Mouse (Mus musculus) limb, embryonic 10.5 days (tissue): ENCODE data around the gene Pde1b. TPM values are rescaled to one million over a fixed set of nuclear protein-coding genes. Genes with fewer than 3 reads are reported as not detected.

ENCODE experiments used
- DNase-seq: peaks from one replicate; pipeline ENCODE4 v3.0.0-alpha.2; 2017; ENCODE audit warnings: low spot score
- H3K27ac ChIP-seq: fragments of 300-500 bp; sonication (generic); 2 replicates; pipeline ENCODE4 v1.5.1; 2016; ENCODE audit warnings: mild to moderate bottlenecking
- H3K27me3 ChIP-seq: fragments of 300-500 bp; sonication (generic); 2 replicates; pipeline ENCODE4 v1.6.1; 2016; ENCODE audit warnings: low read depth, mild to moderate bottlenecking; ENCODE audit not compliant: poor library complexity, severe bottlenecking
- H3K36me3 ChIP-seq: fragments of 300-500 bp; sonication (generic); 2 replicates; pipeline ENCODE4 v1.6.1; 2016; ENCODE audit warnings: mild to moderate bottlenecking, moderate library complexity
- H3K4me1 ChIP-seq: fragments of 300-500 bp; sonication (generic); 2 replicates; pipeline ENCODE4 v1.6.1; 2016
- H3K4me3 ChIP-seq: fragments of 300-500 bp; sonication (generic); 2 replicates; pipeline ENCODE4 v1.5.1; 2016; ENCODE audit warnings: mild to moderate bottlenecking, moderate library complexity
- H3K9me3 ChIP-seq: fragments of 300-500 bp; sonication (generic); replicated peaks from 2 replicates; pipeline ENCODE4 v1.6.1; 2016; ENCODE audit warnings: mild to moderate bottlenecking
- WGBS: fragments of 180-500 bp; shearing (Covaris S2); methylation state at CpG from one replicate; pipeline ENCODE4 v1.1.7; 2016; 5-methylcytosine and 5-hydroxymethylcytosine counted together
- polyA plus RNA-seq: library from polyadenylated mRNA; unstranded; fragments of >200 nt; fragmentation: Nextera tagmentation; extraction: Ambion mirVana; gene quantifications from 2 replicates; pipeline ENCODE4 v1.2.1, GENCODE M21; 2016

Pde1b gene
- polyA plus RNA-seq, 1 experiment from 2014 or later: 2.9 TPM

GRCm38 (mm10) chr15:103485106-103485505, 17.7 kb upstream of the Pde1b start:
- no peak for DNase-seq
- 69% methylated on average over 3 of the region's 3 CpGs for WGBS
- H3K9me3 ChIP-seq: no peaks in the 10 kb centered on the region
- no peaks in the 10 kb centered on the region for H3K36me3 ChIP-seq
- no peak overlapping the region for H3K27ac ChIP-seq
- no peak overlapping the region for H3K4me3 ChIP-seq
- H3K27me3 ChIP-seq: peaks cover 6% of the 10 kb centered on the region; the same call in 1 of the 2 replicates
- H3K4me1 ChIP-seq: peaks cover 13% of the 10 kb centered on the region; the same call in 1 of the 2 replicates

GRCm38 (mm10) chr15:103486658-103487057, 16.2 kb upstream of the Pde1b start:
- H3K9me3 ChIP-seq: no peaks in the 10 kb centered on the region
- peaks cover 13% of the 10 kb centered on the region; the same call in 1 of the 2 replicates for H3K4me1 ChIP-seq
- peaks cover 6% of the 10 kb centered on the region; the same call in 1 of the 2 replicates for H3K27me3 ChIP-seq
- H3K36me3 ChIP-seq: no peaks in the 10 kb centered on the region
- H3K4me3 ChIP-seq: no peak overlapping the region
- no peak overlapping the region for H3K27ac ChIP-seq
- 55% methylated on average over 1 of the region's 1 CpGs for WGBS
- DNase-seq: no peak

- no peaks in the 10 kb centered on the region for H3K9me3 ChIP-seq
These were observed 14.5 kb upstream of the Pde1b start for GRCm38 (mm10) chr15:103488336-103488735.

GRCm38 (mm10) chr15:103496204-103497140, 6.4 kb upstream of the Pde1b start:
- no peak for DNase-seq
- Histone ChIP-seq H3K27ac (no peak overlapping the region), H3K27me3 (peaks cover 20% of the 10 kb centered on the region), H3K4me3 (no peak overlapping the region), H3K4me1 (peaks cover 16% of the 10 kb centered on the region), H3K9me3 (no peaks in the 10 kb centered on the region), H3K36me3 (no peaks in the 10 kb centered on the region)
- WGBS: 65% methylated on average over 10 of the region's 10 CpGs

More at GRCm38 (mm10) chr15:103488336-103488735, 14.5 kb upstream of the Pde1b start:
- no peaks in the 10 kb centered on the region for H3K36me3 ChIP-seq
- no peak overlapping the region for H3K27ac ChIP-seq
- H3K27me3 ChIP-seq: peaks cover 2% of the 10 kb centered on the region; the same call in 1 of the 2 replicates
- no peak for DNase-seq
- H3K4me1 ChIP-seq: peaks cover 13% of the 10 kb centered on the region; the same call in 1 of the 2 replicates
- 74% methylated on average over 4 of the region's 4 CpGs for WGBS
- no peak overlapping the region for H3K4me3 ChIP-seq

GRCm38 (mm10) chr15:103498157-103498556, 4.7 kb upstream of the Pde1b start:
- Histone ChIP-seq H3K36me3 (no peaks in the 10 kb centered on the region), H3K27me3 (peaks cover 32% of the 10 kb centered on the region), H3K4me1 (peaks cover 28% of the 10 kb centered on the region), H3K9me3 (no peaks in the 10 kb centered on the region), H3K4me3 (no peak overlapping the region), H3K27ac (no peak overlapping the region)
- 18% methylated on average over 3 of the region's 3 CpGs for WGBS
- no peak for DNase-seq

- no peak overlapping the region for H3K4me3 ChIP-seq
- no peaks in the 10 kb centered on the region for H3K36me3 ChIP-seq
- peaks cover 35% of the 10 kb centered on the region for H3K4me1 ChIP-seq
- no peak overlapping the region for H3K27ac ChIP-seq
- DNase-seq: no peak
- no peaks in the 10 kb centered on the region for H3K9me3 ChIP-seq
- H3K27me3 ChIP-seq: peaks cover 57% of the 10 kb centered on the region
- WGBS: 43% methylated on average over 1 of the region's 1 CpGs
These were observed 2.1 kb upstream of the Pde1b start for GRCm38 (mm10) chr15:103500723-103501122.

- H3K4me1 ChIP-seq: peaks cover 35% of the 10 kb centered on the region
- H3K9me3 ChIP-seq: no peaks in the 10 kb centered on the region
- DNase-seq: no peak
- H3K27me3 ChIP-seq: peaks cover 62% of the 10 kb centered on the region
- WGBS: 83% methylated on average over 2 of the region's 2 CpGs
- no peaks in the 10 kb centered on the region for H3K36me3 ChIP-seq
- no peak overlapping the region for H3K27ac ChIP-seq
- no peak overlapping the region for H3K4me3 ChIP-seq
These were observed 1.6 kb upstream of the Pde1b start for GRCm38 (mm10) chr15:103501186-103501585.

- DNase-seq: no peak
- H3K9me3 ChIP-seq: no peaks in the 10 kb centered on the region
- H3K4me3 ChIP-seq: peak overlapping the region; percentile 74
- H3K36me3 ChIP-seq: no peaks in the 10 kb centered on the region
- H3K27ac ChIP-seq: peak overlapping the region; percentile 79
- H3K27me3 ChIP-seq: peaks cover 79% of the 10 kb centered on the region
- 0% methylated on average over 14 of the region's 15 CpGs for WGBS
- H3K4me1 ChIP-seq: peaks cover 22% of the 10 kb centered on the region
These were observed 392 bp downstream of the Pde1b start for GRCm38 (mm10) chr15:103503251-103503600.

- Histone ChIP-seq H3K27ac (no peak overlapping the region), H3K4me1 (peaks cover 18% of the 10 kb centered on the region), H3K4me3 (peak overlapping the region; percentile 74), H3K9me3 (no peaks in the 10 kb centered on the region), H3K36me3 (no peaks in the 10 kb centered on the region), H3K27me3 (peaks cover 82% of the 10 kb centered on the region)
- WGBS: 43% methylated on average over 12 of the region's 12 CpGs
- peak; percentile 40 for DNase-seq
These were observed 826 bp downstream of the Pde1b start for GRCm38 (mm10) chr15:103503660-103504059.

- Histone ChIP-seq H3K4me1 (peaks cover 11% of the 10 kb centered on the region), H3K27ac (no peak overlapping the region), H3K4me3 (no peak overlapping the region), H3K9me3 (no peaks in the 10 kb centered on the region), H3K27me3 (peaks cover 52% of the 10 kb centered on the region), H3K36me3 (no peaks in the 10 kb centered on the region)
- DNase-seq: no peak
- WGBS: 76% methylated on average over 3 of the region's 3 CpGs
These were observed 6.5 kb downstream of the Pde1b start for GRCm38 (mm10) chr15:103509317-103509716.

GRCm38 (mm10) chr15:103511652-103512051, 8.8 kb downstream of the Pde1b start:
- Histone ChIP-seq H3K4me3 (no peak overlapping the region), H3K27me3 (peaks cover 29% of the 10 kb centered on the region; the same call in 1 of the 2 replicates), H3K9me3 (no peaks in the 10 kb centered on the region), H3K4me1 (peaks cover 18% of the 10 kb centered on the region), H3K27ac (no peak overlapping the region), H3K36me3 (no peaks in the 10 kb centered on the region)
- whole genome bisulfite sequencing: 71% methylated on average over 1 of the region's 1 CpGs
- no peak for DNase-seq

GRCm38 (mm10) chr15:103513621-103514031, 10.8 kb downstream of the Pde1b start:
- Histone ChIP-seq H3K9me3 (no peaks in the 10 kb centered on the region), H3K36me3 (no peaks in the 10 kb centered on the region), H3K4me1 (peaks cover 20% of the 10 kb centered on the region), H3K27me3 (peaks cover 13% of the 10 kb centered on the region; the same call in 1 of the 2 replicates), H3K4me3 (peak overlapping the region; percentile 53), H3K27ac (peak overlapping the region; percentile 6; the same call in 1 of the 2 replicates)
- DNase-seq: no peak
- 6% methylated on average over 7 of the region's 7 CpGs for WGBS

GRCm38 (mm10) chr15:103514119-103514518, 11.3 kb downstream of the Pde1b start:
- peaks cover 25% of the 10 kb centered on the region for H3K4me1 ChIP-seq
- 3% methylated on average over 10 of the region's 10 CpGs for WGBS

More at GRCm38 (mm10) chr15:103514119-103514518, 11.3 kb downstream of the Pde1b start:
- peak; percentile 75 for DNase-seq
- Histone ChIP-seq H3K36me3 (no peaks in the 10 kb centered on the region), H3K27ac (peak overlapping the region; percentile 63), H3K4me3 (peak overlapping the region; percentile 53), H3K9me3 (no peaks in the 10 kb centered on the region), H3K27me3 (peaks cover 13% of the 10 kb centered on the region; the same call in 1 of the 2 replicates)
